Mouse (Mus musculus) kidney, embryonic 16.5 days (tissue): ENCODE measurements at regions not wholly inside any gene's neighbourhood (a gene's known extent, or its start where the extent isn't known, plus 50 kb on each side); places are given as distances from the start of the nearest gene placed in this dataset.
A peak's percentile ranks its signal among the peaks of the same experiment; 100 is the strongest.

Source experiments
- ATAC-seq: fragments of 200-750 bp; cut with Nextera tagmentation; 2 replicates; pipeline ENCODE4 v1.8.0; 2017; ENCODE audit warnings: moderate TSS enrichment; ENCODE audit not compliant: low FRiP score, low TSS enrichment
- H3K27ac ChIP-seq: fragments of 300-500 bp; sonication (generic); 2 replicates; pipeline ENCODE4 v1.5.1; 2014; ENCODE audit warnings: low read length
- H3K27me3 ChIP-seq: fragments of 300-500 bp; sonication (generic); 2 replicates; pipeline ENCODE4 v1.6.1; 2014; ENCODE audit warnings: low read length, control low read depth, mixed read lengths; ENCODE audit not compliant: insufficient read depth
- H3K36me3 ChIP-seq: fragments of 300-500 bp; sonication (generic); 2 replicates; pipeline ENCODE4 v1.6.1; 2014; ENCODE audit warnings: low read length, control low read depth, mixed read lengths; ENCODE audit not compliant: insufficient read depth
- H3K4me1 ChIP-seq: fragments of 300-500 bp; sonication (generic); 2 replicates; pipeline ENCODE4 v1.6.1; 2014; ENCODE audit warnings: low read length, control low read depth, mixed read lengths; ENCODE audit not compliant: insufficient read depth
- H3K4me2 ChIP-seq: fragments of 300-500 bp; sonication (generic); replicated peaks from 2 replicates; pipeline ENCODE4 v1.6.1; 2014; ENCODE audit warnings: low read depth, low read length
- H3K4me3 ChIP-seq: fragments of 300-500 bp; sonication (generic); 2 replicates; pipeline ENCODE4 v1.5.1; 2014; ENCODE audit warnings: mild to moderate bottlenecking, low read length
- H3K9ac ChIP-seq: fragments of 300-500 bp; sonication (generic); replicated peaks from 2 replicates; pipeline ENCODE4 v1.6.1; 2014; ENCODE audit warnings: low read length
- H3K9me3 ChIP-seq: fragments of 300-500 bp; sonication (generic); 2 replicates; pipeline ENCODE4 v1.6.1; 2016; ENCODE audit warnings: low read length, control low read depth
- WGBS: fragments of 180-500 bp; shearing (Covaris S2); extraction: QIAGEN DNeasy Blood & Tissue Kit; methylation state at CpG from one replicate; pipeline ENCODE4 v1.1.7; 2014; 5-methylcytosine and 5-hydroxymethylcytosine counted together

DNA sequence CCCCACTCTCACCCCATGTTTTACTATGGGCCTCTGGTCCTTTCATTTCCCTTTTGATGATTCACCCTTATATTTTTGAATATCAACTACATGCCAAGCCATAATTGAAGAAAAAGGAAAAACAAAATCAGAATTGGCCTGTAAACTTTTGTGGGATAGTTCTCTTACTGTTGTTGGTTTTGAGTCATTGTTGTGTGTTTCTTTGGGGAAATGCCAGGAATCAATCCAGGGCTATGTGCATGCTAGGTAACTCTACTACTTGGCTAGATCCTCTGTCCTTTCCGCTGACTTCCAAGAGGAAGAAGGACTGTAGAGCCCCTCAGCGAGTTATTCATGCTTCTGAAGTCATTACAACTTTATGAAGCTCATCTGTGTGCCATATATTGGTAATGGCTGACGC is 175.0 kb upstream of the Cited2 start:
- H3K36me3 ChIP-seq, result no peaks in the 10 kb centered on the region
- H3K9ac ChIP-seq, result no peak overlapping the region
- no peak for ATAC-seq
- no peak overlapping the region for H3K27ac ChIP-seq
- H3K4me1 ChIP-seq, result peaks cover 19% of the 10 kb centered on the region
- H3K9me3 ChIP-seq, result no peaks in the 10 kb centered on the region
- H3K4me2 ChIP-seq, result no peak overlapping the region
- H3K27me3 ChIP-seq, result no peaks in the 10 kb centered on the region
- no peak overlapping the region for H3K4me3 ChIP-seq
- whole genome bisulfite sequencing, result 92% methylated on average over 3 of the region's 3 CpGs

DNA sequence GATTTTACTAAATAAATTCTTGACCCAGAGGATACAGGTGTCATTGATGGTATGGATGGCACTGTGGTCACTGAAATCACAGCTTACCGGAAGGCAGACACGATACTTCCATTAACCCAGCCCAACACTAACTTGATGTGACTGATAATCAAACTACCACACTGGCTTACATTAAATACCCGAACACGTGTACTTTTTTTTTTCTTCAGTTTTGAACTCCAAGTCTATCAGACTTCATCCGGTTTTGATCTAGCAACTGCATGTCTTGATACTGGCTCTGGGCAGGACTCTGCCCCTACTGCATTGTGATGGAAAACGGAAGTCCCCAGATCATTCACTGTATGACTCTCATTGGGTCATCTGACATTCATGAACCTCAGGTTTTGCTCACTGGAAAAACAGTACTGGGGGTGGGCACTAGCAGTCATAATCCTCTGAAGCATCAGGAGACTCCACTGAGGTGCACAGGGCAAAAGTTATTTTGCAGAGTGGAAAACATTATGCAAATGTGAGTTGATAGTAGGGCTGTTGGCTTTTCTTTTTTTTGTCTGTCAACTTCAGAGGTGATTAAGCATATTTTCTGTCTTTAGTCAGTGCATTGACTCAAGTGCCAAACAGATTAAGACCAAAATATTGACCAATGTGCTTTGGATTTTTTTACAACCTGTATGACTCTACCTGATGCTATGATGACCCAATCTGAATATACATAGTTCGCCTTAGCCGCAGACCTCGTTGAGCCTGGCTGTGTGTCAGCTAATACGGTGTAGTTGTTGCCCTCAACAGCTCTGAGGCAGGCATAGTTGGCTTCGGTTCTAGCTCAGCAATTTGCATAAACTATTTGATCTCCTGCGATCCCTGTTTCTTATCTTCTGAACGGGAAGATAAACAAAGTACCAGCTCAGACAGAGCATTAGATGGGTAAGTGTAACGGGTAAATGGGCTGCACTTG is 174.1 kb upstream of the Cited2 start:
- no peak overlapping the region for H3K9ac ChIP-seq
- H3K9me3 ChIP-seq, result no peaks in the 10 kb centered on the region
- peak; percentile 75 for ATAC-seq
- H3K27ac ChIP-seq, result peak overlapping the region; percentile 68
- H3K36me3 ChIP-seq, result no peaks in the 10 kb centered on the region
- WGBS, result 71% methylated on average over 14 of the region's 14 CpGs
- H3K4me2 ChIP-seq, result no peak overlapping the region; the same call in 1 of the 2 replicates
- H3K4me3 ChIP-seq, result no peak overlapping the region
- H3K27me3 ChIP-seq, result no peaks in the 10 kb centered on the region
- peaks cover 18% of the 10 kb centered on the region for H3K4me1 ChIP-seq

DNA sequence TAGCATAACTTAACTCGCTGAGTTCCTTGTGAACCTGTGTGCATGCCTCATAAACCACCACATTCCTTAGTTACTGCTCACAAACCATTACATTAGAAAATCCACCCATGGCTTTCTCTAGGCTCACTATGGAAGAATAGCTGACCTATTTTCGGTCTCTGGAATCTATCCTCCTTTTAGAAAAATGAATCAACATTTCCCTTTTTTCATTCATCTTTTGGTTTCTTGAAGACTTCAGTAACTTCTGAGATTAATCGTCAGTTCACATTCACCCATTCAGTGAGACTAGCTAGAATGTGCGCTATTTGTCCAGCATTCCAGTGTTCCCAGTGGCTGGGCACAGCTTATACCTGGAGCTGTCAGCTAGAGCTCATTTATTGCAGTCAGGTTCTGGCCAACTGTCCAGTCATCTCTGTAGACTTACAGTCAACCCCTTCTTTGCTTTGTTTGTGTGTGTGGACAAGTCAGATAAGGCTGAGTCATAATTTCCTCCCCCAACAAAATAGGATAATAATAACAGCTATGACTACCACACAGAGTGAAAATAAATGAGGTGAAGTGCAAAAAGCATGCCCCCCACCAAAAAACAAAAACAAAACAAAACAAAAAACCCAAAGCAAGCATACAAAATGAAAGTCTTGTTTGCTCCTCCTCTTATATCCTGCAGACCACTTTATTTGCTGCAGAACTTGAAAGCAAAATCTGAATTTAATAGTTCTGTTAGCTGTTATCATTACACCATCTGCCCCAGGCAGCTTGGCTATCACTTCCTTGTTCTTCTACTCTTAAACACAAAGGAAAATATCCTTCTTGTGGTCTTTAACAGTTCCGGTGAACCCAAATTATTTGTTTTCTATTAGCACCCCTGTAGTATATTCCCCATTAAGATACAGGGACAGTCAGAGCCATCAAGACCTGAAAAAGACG is 173.0 kb upstream of the Cited2 start:
- Histone ChIP-seq H3K4me3 (no peak overlapping the region), H3K4me2 (no peak overlapping the region), H3K36me3 (no peaks in the 10 kb centered on the region), H3K4me1 (peaks cover 18% of the 10 kb centered on the region), H3K27ac (peak overlapping the region; percentile 68), H3K9ac (no peak overlapping the region), H3K9me3 (no peaks in the 10 kb centered on the region), H3K27me3 (no peaks in the 10 kb centered on the region)
- WGBS, result 57% methylated on average over 6 of the region's 6 CpGs
- peak; percentile 88 for ATAC-seq

DNA sequence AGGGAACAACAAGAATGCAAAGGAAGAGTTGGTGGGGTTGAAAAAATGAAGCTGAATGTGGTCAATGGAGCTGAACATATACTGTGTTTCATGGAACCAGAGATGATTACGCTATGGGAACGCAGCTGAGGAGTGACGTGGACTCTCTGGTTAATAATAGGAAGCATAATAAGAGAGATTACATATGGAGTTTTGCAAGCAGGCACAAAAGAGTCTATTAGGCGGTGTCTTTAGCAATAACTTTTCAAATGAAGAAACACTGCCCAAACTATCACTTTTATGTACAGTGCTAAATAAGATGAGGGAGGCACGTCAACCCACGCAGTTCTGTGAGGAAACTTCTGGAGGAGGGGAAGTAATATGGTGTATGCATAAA is 172.4 kb upstream of the Cited2 start:
- H3K27ac ChIP-seq, result peak overlapping the region; percentile 68; the same call in 1 of the 2 replicates
- no peak for ATAC-seq
- H3K27me3 ChIP-seq, result no peaks in the 10 kb centered on the region
- 73% methylated on average over 6 of the region's 6 CpGs for WGBS
- H3K4me3 ChIP-seq, result no peak overlapping the region
- H3K36me3 ChIP-seq, result no peaks in the 10 kb centered on the region
- H3K9ac ChIP-seq, result no peak overlapping the region
- peaks cover 18% of the 10 kb centered on the region for H3K4me1 ChIP-seq
- no peaks in the 10 kb centered on the region for H3K9me3 ChIP-seq
- H3K4me2 ChIP-seq, result no peak overlapping the region

DNA sequence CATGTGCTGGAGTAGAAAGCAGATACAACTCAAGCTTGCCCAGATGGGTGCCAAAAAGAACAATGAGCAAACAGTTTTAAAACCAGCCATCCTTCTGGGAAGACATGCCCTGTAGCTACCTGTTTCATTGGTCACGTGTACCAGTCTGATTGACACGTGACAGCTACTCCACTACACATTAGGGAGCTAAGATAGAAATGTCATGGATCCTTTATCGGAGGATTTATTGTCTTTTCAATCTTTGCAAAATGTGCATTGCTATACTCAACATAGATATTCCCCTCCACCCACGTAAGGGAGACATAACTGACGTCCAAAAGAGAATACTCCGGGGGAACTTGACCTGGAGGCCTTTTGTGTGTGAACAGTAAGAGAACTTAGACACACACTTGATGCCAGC is 171.1 kb upstream of the Cited2 start:
- no peak for ATAC-seq
- WGBS, result 88% methylated on average over 6 of the region's 6 CpGs
- no peaks in the 10 kb centered on the region for H3K36me3 ChIP-seq
- H3K4me1 ChIP-seq, result peaks cover 18% of the 10 kb centered on the region
- H3K9me3 ChIP-seq, result no peaks in the 10 kb centered on the region
- no peak overlapping the region for H3K27ac ChIP-seq
- H3K4me2 ChIP-seq, result no peak overlapping the region
- H3K9ac ChIP-seq, result no peak overlapping the region
- no peaks in the 10 kb centered on the region for H3K27me3 ChIP-seq
- no peak overlapping the region for H3K4me3 ChIP-seq

DNA sequence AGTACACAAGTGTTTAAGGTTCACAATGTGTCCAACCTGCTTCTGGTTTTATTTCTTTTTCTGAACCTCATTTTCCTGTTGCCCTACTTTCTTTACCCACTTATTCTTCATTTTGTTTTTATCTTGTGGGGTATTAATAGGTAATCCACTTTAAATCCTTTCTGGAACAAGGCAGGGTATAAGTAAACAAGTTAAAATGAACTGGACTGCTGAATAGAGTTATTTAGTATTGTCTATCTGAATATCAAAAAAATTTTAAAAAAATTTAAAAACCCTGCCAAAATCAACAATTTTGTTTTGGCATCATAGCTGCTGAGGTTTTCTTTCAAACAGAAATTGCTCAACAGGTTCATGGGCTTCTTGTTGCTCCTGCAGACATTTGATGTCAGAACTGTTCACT is 170.7 kb upstream of the Cited2 start:
- no peak overlapping the region for H3K4me2 ChIP-seq
- no peaks in the 10 kb centered on the region for H3K9me3 ChIP-seq
- H3K9ac ChIP-seq, result no peak overlapping the region
- H3K27me3 ChIP-seq, result no peaks in the 10 kb centered on the region
- H3K4me1 ChIP-seq, result peaks cover 18% of the 10 kb centered on the region
- H3K27ac ChIP-seq, result no peak overlapping the region
- ATAC-seq, result no peak
- no peaks in the 10 kb centered on the region for H3K36me3 ChIP-seq
- H3K4me3 ChIP-seq, result no peak overlapping the region

DNA sequence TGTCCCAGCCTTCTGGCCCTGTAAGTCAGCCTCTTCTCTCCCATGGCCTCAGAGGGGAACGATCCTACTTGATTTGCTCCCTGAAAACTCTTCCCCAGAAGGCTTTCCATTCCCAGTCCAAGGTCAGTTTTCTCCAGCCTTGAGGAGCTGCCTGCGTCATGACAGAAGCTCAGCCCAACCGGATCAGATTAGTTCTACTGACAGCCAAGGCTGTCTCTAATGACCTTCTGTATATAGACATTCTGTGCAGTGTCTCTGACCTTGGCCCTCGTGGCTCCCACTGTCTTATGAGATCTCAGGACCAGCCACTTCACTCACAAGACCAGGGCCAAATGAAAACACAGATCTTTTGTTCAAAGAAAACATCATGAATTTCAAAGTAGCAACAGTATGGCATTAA is 166.6 kb upstream of the Cited2 start:
- peaks cover 11% of the 10 kb centered on the region for H3K4me1 ChIP-seq
- H3K36me3 ChIP-seq, result no peaks in the 10 kb centered on the region
- H3K9ac ChIP-seq, result no peak overlapping the region
- no peak overlapping the region for H3K27ac ChIP-seq
- H3K4me2 ChIP-seq, result no peak overlapping the region
- ATAC-seq, result no peak
- H3K4me3 ChIP-seq, result no peak overlapping the region
- H3K9me3 ChIP-seq, result no peaks in the 10 kb centered on the region
- no peaks in the 10 kb centered on the region for H3K27me3 ChIP-seq
- 65% methylated on average over 4 of the region's 4 CpGs for WGBS

DNA sequence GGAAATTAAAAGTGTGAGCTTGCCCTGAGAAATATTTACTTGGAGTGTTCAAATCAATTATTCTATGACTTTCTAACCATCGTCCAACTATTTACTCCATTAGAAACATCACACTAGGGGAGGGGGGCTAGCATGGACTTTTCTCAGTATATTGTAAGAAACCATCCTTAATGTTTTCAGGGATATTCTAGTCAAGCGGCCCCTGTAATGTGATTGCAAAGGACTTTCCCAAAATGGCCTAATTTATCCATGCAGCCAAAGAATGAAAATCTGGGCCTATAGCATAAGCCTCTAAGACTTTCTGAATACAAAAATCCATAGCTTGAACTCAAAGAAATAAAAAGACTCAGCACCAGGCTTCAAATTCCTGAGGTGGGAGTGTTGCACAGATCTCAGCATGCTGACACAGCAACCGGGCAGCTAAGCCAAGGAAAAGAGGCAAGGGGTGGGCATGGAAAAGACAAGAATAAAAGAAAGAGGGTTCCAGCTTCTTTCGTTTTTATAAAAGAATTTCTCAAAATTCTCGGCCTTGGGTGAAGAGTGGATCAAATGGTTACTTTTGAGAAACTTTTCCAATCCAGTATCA is 163.6 kb upstream of the Cited2 start:
- 73% methylated on average over 5 of the region's 5 CpGs for WGBS
- Histone ChIP-seq H3K27me3 (no peaks in the 10 kb centered on the region), H3K9ac (no peak overlapping the region), H3K36me3 (no peaks in the 10 kb centered on the region), H3K4me3 (no peak overlapping the region), H3K4me2 (no peak overlapping the region), H3K9me3 (no peaks in the 10 kb centered on the region), H3K4me1 (peaks cover 28% of the 10 kb centered on the region), H3K27ac (no peak overlapping the region; the same call in 1 of the 2 replicates)
- ATAC-seq, result no peak

DNA sequence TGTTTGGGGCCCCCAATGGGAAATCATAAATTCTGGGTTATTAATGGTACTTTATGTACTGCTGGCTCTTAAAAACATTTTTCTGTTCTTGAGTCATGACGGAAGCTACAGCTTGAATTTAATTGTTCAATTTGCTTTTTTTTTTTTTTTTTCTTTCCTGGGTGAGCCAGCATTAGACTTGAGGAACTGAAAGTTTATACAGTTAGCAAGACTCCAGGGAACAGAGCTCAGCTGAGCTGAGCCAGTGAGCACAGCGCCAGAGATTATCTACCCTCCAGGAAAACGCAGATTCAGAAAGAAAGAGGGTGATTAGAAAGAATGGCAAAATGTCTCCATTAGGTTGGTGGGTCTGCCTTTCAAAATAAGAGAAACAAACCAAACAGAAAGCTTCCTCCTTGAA is 163.0 kb upstream of the Cited2 start:
- Histone ChIP-seq H3K9me3 (no peaks in the 10 kb centered on the region), H3K9ac (no peak overlapping the region), H3K4me1 (peaks cover 28% of the 10 kb centered on the region), H3K4me3 (no peak overlapping the region), H3K36me3 (no peaks in the 10 kb centered on the region), H3K4me2 (no peak overlapping the region), H3K27me3 (no peaks in the 10 kb centered on the region), H3K27ac (peak overlapping the region; percentile 16; the same call in 1 of the 2 replicates)
- ATAC-seq, result no peak
- 42% methylated on average over 3 of the region's 3 CpGs for WGBS
